Mouse (Mus musculus) c-Kit-positive CD71-negative TER-119-negative erythroid progenitor cells, embryonic 14.5 days (primary cell): ENCODE data around the gene Card14.
"Not testable (repeated sequence)": the region's sequence is repeated elsewhere in the genome, so short reads cannot be mapped to it uniquely, and the experiment has no call there.

Experiments used
- DNase-seq: peaks from one replicate; pipeline ENCODE4 v3.0.0-alpha.2; 2013; ENCODE audit warnings: low read depth

Card14 gene

GRCm38 (mm10) chr11:119355443-119356385, 48.1 kb downstream of the Card14 start, which contains the start of the genes Sgsh and Slc26a11:
Sgsh (minus strand) TSS chr11:119355536.
Slc26a11 (plus strand) TSS chr11:119355557.
- peak; percentile 55 for DNase-seq

GRCm38 (mm10) chr11:119359089-119359488, 51.5 kb downstream of the Card14 start:
- no peak for DNase-seq

- DNase-seq, result no peak
Measured at GRCm38 (mm10) chr11:119362769-119363533, 55.4 kb downstream of the Card14 start.

- peak; percentile 76 for DNase-seq
Measured at GRCm38 (mm10) chr11:119363534-119364145, 56.1 kb downstream of the Card14 start.

GRCm38 (mm10) chr11:119375425-119375824, 67.9 kb downstream of the Card14 start:
- DNase-seq, result no peak

GRCm38 (mm10) chr11:119377326-119377725, 69.8 kb downstream of the Card14 start:
- DNase-seq, result no peak

GRCm38 (mm10) chr11:119378551-119378950, 71.0 kb downstream of the Card14 start:
- no peak for DNase-seq

GRCm38 (mm10) chr11:119381631-119382337, 74.2 kb downstream of the Card14 start:
- DNase-seq, result no peak

- DNase-seq, result no peak
Measured at GRCm38 (mm10) chr11:119382338-119382850, 74.8 kb downstream of the Card14 start.

- peak; percentile 54 for DNase-seq
Measured at GRCm38 (mm10) chr11:119384904-119385303, 77.3 kb downstream of the Card14 start.

GRCm38 (mm10) chr11:119386306-119386705, 78.7 kb downstream of the Card14 start:
- no peak for DNase-seq

- not testable (repeated sequence) for DNase-seq
Measured at GRCm38 (mm10) chr11:119387273-119387672, 79.7 kb downstream of the Card14 start.

- no peak for DNase-seq
Measured at GRCm38 (mm10) chr11:119389851-119390270, 82.3 kb downstream of the Card14 start.

GRCm38 (mm10) chr11:119390271-119391231, 83.0 kb downstream of the Card14 start:
- no peak for DNase-seq

- no peak for DNase-seq
Measured at GRCm38 (mm10) chr11:119391386-119392000, 83.9 kb downstream of the Card14 start.

GRCm38 (mm10) chr11:119392001-119392614, 84.5 kb downstream of the Card14 start:
- no peak for DNase-seq

GRCm38 (mm10) chr11:119392800-119393482, 85.4 kb downstream of the Card14 start, which contains the start of gene Rnf213:
Rnf213 (plus strand) TSS chr11:119393100.
- peak; percentile 69 for DNase-seq

- no peak for DNase-seq
Measured at GRCm38 (mm10) chr11:119393483-119393804, 85.9 kb downstream of the Card14 start.

- no peak for DNase-seq
Measured at GRCm38 (mm10) chr11:119394210-119394609, 86.6 kb downstream of the Card14 start.
